Mouse (Mus musculus) megakaryocyte-erythroid progenitor cell, adult 5-6 weeks (primary cell): ENCODE results near the gene Tmco4. TPM values are rescaled to one million over a fixed set of nuclear protein-coding genes. Genes with fewer than 3 reads are reported as not detected.

Experiments used
- total RNA-seq, 2 experiments: library from RNA; stranded (forward) in 1 of 2; stranded (reverse) in 1 of 2; fragments of 200-1000, 215-1000 nt in 1 of 2; fragments of >200 nt in 1 of 2; fragmentation: Nextera tagmentation in 1 of 2; gene quantifications; 2 replicates each; pipeline ENCODE4 v1.2.3; 2014 to 2017

The Tmco4 gene
- total RNA-seq, 2 experiments from 2014 or later, result 6.2 to 7.8 TPM

Other genes with a start within 250 kb of the Tmco4 start
- not detected in 2 replicates for gene Pla2g2c, start 248.1 kb upstream of the Tmco4 start, total RNA-seq (2014; fragmentation: Nextera tagmentation)
- gene Pla2g2c, start 248.1 kb upstream of the Tmco4 start, total RNA-seq (2017), result not detected in 2 replicates
- not detected in 2 replicates for gene Ubxn10, start 235.7 kb upstream of the Tmco4 start, total RNA-seq (2014; fragmentation: Nextera tagmentation)
- gene Ubxn10, start 235.7 kb upstream of the Tmco4 start, total RNA-seq (2017), result not detected in 2 replicates
- gene Pla2g2f, start 215.3 kb upstream of the Tmco4 start, total RNA-seq (2014; fragmentation: Nextera tagmentation), result not detected in 2 replicates
- gene Pla2g2f, start 215.3 kb upstream of the Tmco4 start, total RNA-seq (2017), result not detected in 2 replicates
- not detected in 2 replicates for gene Pla2g2d, start 197.2 kb upstream of the Tmco4 start, total RNA-seq (2014; fragmentation: Nextera tagmentation)
- not detected in 2 replicates for gene Pla2g2d, start 197.2 kb upstream of the Tmco4 start, total RNA-seq (2017)
- gene Pla2g5, start 109.4 kb upstream of the Tmco4 start, total RNA-seq (2014; fragmentation: Nextera tagmentation), result not detected in 2 replicates
- not detected in 2 replicates for gene Pla2g5, start 109.4 kb upstream of the Tmco4 start, total RNA-seq (2017)
- gene Gm13030, start 98.9 kb upstream of the Tmco4 start, total RNA-seq (2014; fragmentation: Nextera tagmentation), result not detected in 2 replicates
- gene Gm13030, start 98.9 kb upstream of the Tmco4 start, total RNA-seq (2017), result not detected in 2 replicates
- not detected in 2 replicates for gene Pla2g2e, start 94.9 kb upstream of the Tmco4 start, total RNA-seq (2014; fragmentation: Nextera tagmentation)
- gene Pla2g2e, start 94.9 kb upstream of the Tmco4 start, total RNA-seq (2017), result not detected in 2 replicates
- 3.7 and 6.6 TPM in 2 replicates for gene Otud3, start 58.9 kb upstream of the Tmco4 start, total RNA-seq (2014; fragmentation: Nextera tagmentation)
- gene Otud3, start 58.9 kb upstream of the Tmco4 start, total RNA-seq (2017), result 5.0 and 9.7 TPM in 2 replicates
- gene Rnf186, start 5.8 kb upstream of the Tmco4 start, total RNA-seq (2014; fragmentation: Nextera tagmentation), result not detected in 2 replicates
- not detected in 2 replicates for gene Rnf186, start 5.8 kb upstream of the Tmco4 start, total RNA-seq (2017)
- not detected in 2 replicates for gene Htr6, start 102.7 kb downstream of the Tmco4 start, total RNA-seq (2014; fragmentation: Nextera tagmentation)
- not detected in 2 replicates for gene Htr6, start 102.7 kb downstream of the Tmco4 start, total RNA-seq (2017)
- not detected in 2 replicates for gene Nbl1, start 120.1 kb downstream of the Tmco4 start, total RNA-seq (2014; fragmentation: Nextera tagmentation)
- not detected in 2 replicates for gene Nbl1, start 120.1 kb downstream of the Tmco4 start, total RNA-seq (2017)
- 461 and 512 TPM in 2 replicates for gene Minos1, start 158.2 kb downstream of the Tmco4 start, total RNA-seq (2014; fragmentation: Nextera tagmentation)
- gene Minos1, start 158.2 kb downstream of the Tmco4 start, total RNA-seq (2017), result 209 and 264 TPM in 2 replicates
- 216 and 230 TPM in 2 replicates for gene Capzb, start 220.0 kb downstream of the Tmco4 start, total RNA-seq (2014; fragmentation: Nextera tagmentation)
- gene Capzb, start 220.0 kb downstream of the Tmco4 start, total RNA-seq (2017), result 90.1 and 113 TPM in 2 replicates